Mouse (Mus musculus) erythroblast, embryonic 14.5 days (primary cell): ENCODE data around the gene Otub1. TPM values are rescaled to one million over a fixed set of nuclear protein-coding genes. Genes with fewer than 3 reads are reported as not detected.

ENCODE experiments used
- H3K27me3 ChIP-seq: 2 replicates; pipeline ENCODE4 v1.6.1; 2012; ENCODE audit warnings: inconsistent platforms; ENCODE audit not compliant: control insufficient read depth
- H3K36me3 ChIP-seq: 2 replicates; pipeline ENCODE4 v1.6.1; 2012; ENCODE audit warnings: mild to moderate bottlenecking, inconsistent platforms; ENCODE audit not compliant: control insufficient read depth
- H3K4me1 ChIP-seq: 2 replicates; pipeline ENCODE4 v1.6.1; 2012; ENCODE audit warnings: inconsistent platforms; ENCODE audit not compliant: control insufficient read depth
- H3K4me3 ChIP-seq: replicated peaks from 2 replicates; pipeline ENCODE3; 2012; ENCODE audit warnings: moderate library complexity, mild to moderate bottlenecking, inconsistent platforms
- H3K9me3 ChIP-seq: 2 replicates; pipeline ENCODE4 v1.6.1; 2012; ENCODE audit warnings: low read length, inconsistent platforms, mixed read lengths; ENCODE audit not compliant: control insufficient read depth
- GATA1 ChIP-seq: IDR thresholded peaks from 2 replicates; pipeline ENCODE4 v1.6.1; 2012; ENCODE audit warnings: low read length, inconsistent platforms, mixed read lengths
- TAL1 ChIP-seq: IDR thresholded peaks from 3 replicates; pipeline ENCODE4 v1.6.1; 2012; ENCODE audit warnings: low read length, inconsistent platforms, mixed read lengths
- polyA plus RNA-seq: library from polyadenylated mRNA; stranded (reverse); fragments of >175 nt; gene quantifications from 2 replicates; pipeline ENCODE4 v1.2.3, GENCODE M21; 2012

The Otub1 gene
- polyA plus RNA-seq, 1 experiment, result 9.4 TPM

- Histone ChIP-seq H3K27me3 (peaks cover 60% of the 10 kb centered on the region), H3K36me3 (no peaks in the 10 kb centered on the region), H3K4me3 (no peak overlapping the region), H3K4me1 (peaks cover 2% of the 10 kb centered on the region), H3K9me3 (no peaks in the 10 kb centered on the region; the same call in 1 of the 2 replicates)
- TF ChIP-seq GATA1 (no peak), TAL1 (no peak)
Observed at GRCm38 (mm10) chr19:7160151-7160906, 45.8 kb downstream of the Otub1 start.

GRCm38 (mm10) chr19:7157734-7158133 is 48.4 kb downstream of the Otub1 start:
- Histone ChIP-seq H3K36me3 (no peaks in the 10 kb centered on the region), H3K4me3 (no peak overlapping the region), H3K4me1 (peaks cover 7% of the 10 kb centered on the region), H3K27me3 (peaks cover 36% of the 10 kb centered on the region), H3K9me3 (no peaks in the 10 kb centered on the region)
- TF ChIP-seq TAL1 (no peak), GATA1 (no peak)

GRCm38 (mm10) chr19:7155196-7155595 is 50.9 kb downstream of the Otub1 start:
- no peaks in the 10 kb centered on the region for H3K36me3 ChIP-seq
- TF ChIP-seq GATA1 (no peak), TAL1 (no peak)
- no peaks in the 10 kb centered on the region for H3K9me3 ChIP-seq
- H3K27me3 ChIP-seq, result peaks cover 23% of the 10 kb centered on the region
- no peak overlapping the region for H3K4me3 ChIP-seq
- peaks cover 5% of the 10 kb centered on the region for H3K4me1 ChIP-seq

GRCm38 (mm10) chr19:7153232-7153631 is 52.9 kb downstream of the Otub1 start:
- TF ChIP-seq TAL1, result no peak
- TF ChIP-seq GATA1, result no peak
- Histone ChIP-seq H3K9me3 (no peaks in the 10 kb centered on the region), H3K36me3 (no peaks in the 10 kb centered on the region), H3K4me1 (peaks cover 5% of the 10 kb centered on the region), H3K27me3 (peaks cover 27% of the 10 kb centered on the region), H3K4me3 (no peak overlapping the region)

GRCm38 (mm10) chr19:7151927-7152653 is 54.0 kb downstream of the Otub1 start:
- Histone ChIP-seq H3K4me1 (peaks cover 5% of the 10 kb centered on the region), H3K27me3 (peaks cover 25% of the 10 kb centered on the region), H3K36me3 (no peaks in the 10 kb centered on the region), H3K9me3 (no peaks in the 10 kb centered on the region), H3K4me3 (no peak overlapping the region)
- no peak for TF ChIP-seq TAL1
- no peak for TF ChIP-seq GATA1

GRCm38 (mm10) chr19:7151300-7151926 is 54.7 kb downstream of the Otub1 start:
- peaks cover 5% of the 10 kb centered on the region for H3K4me1 ChIP-seq
- no peaks in the 10 kb centered on the region for H3K9me3 ChIP-seq
- no peak for TF ChIP-seq GATA1
- no peak for TF ChIP-seq TAL1
- H3K4me3 ChIP-seq, result no peak overlapping the region
- no peaks in the 10 kb centered on the region for H3K36me3 ChIP-seq
- H3K27me3 ChIP-seq, result peaks cover 27% of the 10 kb centered on the region

- Histone ChIP-seq H3K4me1 (peaks cover 13% of the 10 kb centered on the region), H3K27me3 (peaks cover 49% of the 10 kb centered on the region), H3K36me3 (no peaks in the 10 kb centered on the region), H3K9me3 (no peaks in the 10 kb centered on the region), H3K4me3 (no peak overlapping the region)
- TF ChIP-seq GATA1 (no peak), TAL1 (no peak)
Observed at GRCm38 (mm10) chr19:7149158-7149685, 56.9 kb downstream of the Otub1 start.

- Histone ChIP-seq H3K27me3 (peaks cover 55% of the 10 kb centered on the region), H3K4me1 (peaks cover 19% of the 10 kb centered on the region), H3K36me3 (no peaks in the 10 kb centered on the region), H3K9me3 (no peaks in the 10 kb centered on the region), H3K4me3 (no peak overlapping the region)
- no peak for TF ChIP-seq GATA1
- no peak for TF ChIP-seq TAL1
Observed at GRCm38 (mm10) chr19:7148541-7149085, 57.5 kb downstream of the Otub1 start.

Other genes starting within 250 kb of the Otub1 start
- 15.6 and 17.4 TPM in 2 replicates for gene Ppp1r14b, start 231.3 kb downstream of the Otub1 start, polyA plus RNA-seq
- 0.12 and 0.22 TPM in 2 replicates for gene Plcb3, start 229.8 kb downstream of the Otub1 start, polyA plus RNA-seq
- 24.5 and 29.1 TPM in 2 replicates for gene Fkbp2, start 225.8 kb downstream of the Otub1 start, polyA plus RNA-seq
- 2.3 and 2.7 TPM in 2 replicates for gene Vegfb, start 218.7 kb downstream of the Otub1 start, polyA plus RNA-seq
- gene Dnajc4, start 213.7 kb downstream of the Otub1 start, polyA plus RNA-seq, result 3.8 and 5.5 TPM in 2 replicates
- gene Nudt22, start 210.2 kb downstream of the Otub1 start, polyA plus RNA-seq, result 1.1 and 1.8 TPM in 2 replicates
- gene Trpt1, start 210.2 kb downstream of the Otub1 start, polyA plus RNA-seq, result 0.10 and 0.16 TPM in 2 replicates
- gene Fermt3, start 186.8 kb downstream of the Otub1 start, polyA plus RNA-seq, result 48.3 and 49.3 TPM in 2 replicates
- gene Stip1, start 166.3 kb downstream of the Otub1 start, polyA plus RNA-seq, result 9.2 and 15.0 TPM in 2 replicates
- gene Macrod1, start 149.5 kb downstream of the Otub1 start, polyA plus RNA-seq, result 1.3 and 2.0 TPM in 2 replicates
- 0.01 TPM in 1 of 2 replicates, not detected in the other for gene Flrt1, start 100.6 kb downstream of the Otub1 start, polyA plus RNA-seq
- gene Cox8a, start 11.3 kb upstream of the Otub1 start, polyA plus RNA-seq, result 63.8 and 69.1 TPM in 2 replicates
- gene Naa40, start 34.9 kb upstream of the Otub1 start, polyA plus RNA-seq, result 1.7 and 1.8 TPM in 2 replicates
- gene Rcor2, start 61.0 kb upstream of the Otub1 start, polyA plus RNA-seq, result 0.14 and 0.20 TPM in 2 replicates
- 17.9 and 19.4 TPM in 2 replicates for gene Mark2, start 135.5 kb upstream of the Otub1 start, polyA plus RNA-seq
- gene Spindoc, start 176.7 kb upstream of the Otub1 start, polyA plus RNA-seq, result 0.66 and 1.5 TPM in 2 replicates
- gene 2700081O15Rik, start 211.3 kb upstream of the Otub1 start, polyA plus RNA-seq, result 1.8 and 3.5 TPM in 2 replicates